Mouse (Mus musculus) sigmoid colon, adult 10 weeks (tissue): ENCODE measurements around the gene H2al1o. TPM values are rescaled to one million over a fixed set of nuclear protein-coding genes. Genes with fewer than 3 reads are reported as not detected.

Source experiments
- polyA plus RNA-seq: library from polyadenylated mRNA; stranded (reverse); fragments of 350-450 nt; fragmentation: Illumina TruSeq; extraction: RNeasy Lipid Tissue Mini Kit (QIAGEN cat#74804); gene quantifications from one replicate; pipeline ENCODE4 v1.2.3, GENCODE M21; 2014; ENCODE audit warnings: low read depth, low replicate concordance

Gene H2al1o
- not detected for polyA plus RNA-seq

DNA sequence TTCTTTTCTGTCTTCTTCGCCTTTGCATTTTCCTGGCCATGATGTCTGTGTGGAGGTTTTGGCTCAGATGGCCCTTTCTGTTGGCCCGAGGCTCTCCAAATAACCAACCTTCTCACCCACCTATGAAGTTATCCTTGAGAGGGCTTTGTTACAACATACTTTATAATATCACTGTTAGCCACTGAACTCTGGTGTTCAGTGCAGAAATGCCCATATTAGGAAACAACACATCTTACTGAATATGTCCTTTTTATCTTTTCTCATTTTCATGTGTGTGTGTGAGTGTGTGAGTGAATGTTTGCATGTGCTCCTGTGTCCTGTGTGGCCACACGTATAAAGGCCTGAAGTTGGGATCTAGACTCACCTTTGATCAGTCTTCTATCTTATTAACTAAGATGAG, at the start of gene H2al1o:
H2al1o (minus strand) TSS at position 101 of the 400 bp plus-strand sequence.

Other genes starting within 250 kb of the H2al1o start
- gene H2al1k, start 221.8 kb downstream of the H2al1o start, polyA plus RNA-seq: not detected
- 26.8 TPM for gene Cybb, start 84.6 kb downstream of the H2al1o start, polyA plus RNA-seq
- gene Dynlt3, start 90.6 kb upstream of the H2al1o start, polyA plus RNA-seq: 364 TPM